Mouse (Mus musculus) yolk sac, embryonic 10.5 days (tissue): ENCODE data around the gene Necab3.
A peak's percentile ranks its signal among the peaks of the same experiment; 100 is the strongest.

ENCODE experiments used
- DNase-seq: peaks from one replicate; pipeline ENCODE4 v3.0.0-alpha.2; 2017; ENCODE audit warnings: low spot score

Gene Necab3

GRCm38 (mm10) chr2:154558264-154559039 is at the start of gene Necab3:
Gene Necab3 (minus strand): TSS chr2:154558890.
- DNase-seq = no peak

- DNase-seq = no peak
Observed at GRCm38 (mm10) chr2:154606965-154607364, 48.3 kb upstream of the Necab3 start.

- no peak for DNase-seq
Observed at GRCm38 (mm10) chr2:154604156-154604555, 45.5 kb upstream of the Necab3 start.

GRCm38 (mm10) chr2:154603638-154604153 is 45.0 kb upstream of the Necab3 start, which contains the start of gene Pxmp4:
Gene Pxmp4 (minus strand): TSS chr2:154603708.
- peak; percentile 99 for DNase-seq

GRCm38 (mm10) chr2:154603007-154603637 is 44.4 kb upstream of the Necab3 start:
- DNase-seq = no peak

GRCm38 (mm10) chr2:154601324-154601723 is 42.6 kb upstream of the Necab3 start:
- DNase-seq = no peak

GRCm38 (mm10) chr2:154600586-154600985 is 41.9 kb upstream of the Necab3 start:
- DNase-seq = no peak

GRCm38 (mm10) chr2:154597399-154597798 is 38.7 kb upstream of the Necab3 start:
- no peak for DNase-seq

GRCm38 (mm10) chr2:154595775-154596174 is 37.1 kb upstream of the Necab3 start:
- no peak for DNase-seq

- DNase-seq = peak; percentile 32
Observed at GRCm38 (mm10) chr2:154593025-154593424, 34.3 kb upstream of the Necab3 start.

GRCm38 (mm10) chr2:154591239-154591638 is 32.5 kb upstream of the Necab3 start:
- no peak for DNase-seq

- DNase-seq = no peak
Observed at GRCm38 (mm10) chr2:154589051-154589450, 30.4 kb upstream of the Necab3 start.

- no peak for DNase-seq
Observed at GRCm38 (mm10) chr2:154586405-154586804, 27.7 kb upstream of the Necab3 start.

GRCm38 (mm10) chr2:154584931-154585601 is 26.4 kb upstream of the Necab3 start:
- DNase-seq = no peak

- no peak for DNase-seq
Observed at GRCm38 (mm10) chr2:154583906-154584872, 25.5 kb upstream of the Necab3 start.

- DNase-seq = no peak
Observed at GRCm38 (mm10) chr2:154581421-154581820, 22.7 kb upstream of the Necab3 start.

GRCm38 (mm10) chr2:154580586-154580985 is 21.9 kb upstream of the Necab3 start:
- DNase-seq = no peak

GRCm38 (mm10) chr2:154577744-154578067 is 19.0 kb upstream of the Necab3 start:
- DNase-seq = no peak

- no peak for DNase-seq
Observed at GRCm38 (mm10) chr2:154576876-154577743, 18.4 kb upstream of the Necab3 start.

GRCm38 (mm10) chr2:154574271-154574670 is 15.6 kb upstream of the Necab3 start:
- no peak for DNase-seq

GRCm38 (mm10) chr2:154572996-154573395 is 14.3 kb upstream of the Necab3 start:
- no peak for DNase-seq
